Mouse (Mus musculus) heart, embryonic 14.5 days (tissue): ENCODE results near the gene Rab42. TPM values are rescaled to one million over a fixed set of nuclear protein-coding genes. Genes with fewer than 3 reads are reported as not detected.

Experiments used
- ATAC-seq: fragments of 200-750 bp; cut with Nextera tagmentation; 2 replicates; pipeline ENCODE4 v1.8.0; 2017; ENCODE audit warnings: low read depth, moderate TSS enrichment; ENCODE audit not compliant: insufficient number of reproducible peaks, insufficient read depth, low FRiP score
- H3K27ac ChIP-seq, 2 experiments: fragments of 200-500 bp in 1 of 2; fragments of 300-500 bp in 1 of 2; sonication (generic) in 1 of 2; replicated peaks in 1 of 2; 2 replicates each; pipeline ENCODE4 v1.5.1; 2012 to 2014; ENCODE audit warnings: low read depth in 2 of 2, low read length in 2 of 2, control low read depth in 1 of 2, mild to moderate bottlenecking in 1 of 2, mixed read lengths in 1 of 2; ENCODE audit not compliant: control insufficient read depth in 1 of 2, insufficient read depth in 1 of 2
- H3K27me3 ChIP-seq: fragments of 300-500 bp; sonication (generic); 2 replicates; pipeline ENCODE4 v1.6.1; 2014; ENCODE audit warnings: mild to moderate bottlenecking, low read length, control low read depth; ENCODE audit not compliant: control insufficient read depth, insufficient read depth
- H3K36me3 ChIP-seq: fragments of 300-500 bp; sonication (generic); 2 replicates; pipeline ENCODE4 v1.6.1; 2014; ENCODE audit warnings: mild to moderate bottlenecking, control low read depth, low read length, mixed read lengths; ENCODE audit not compliant: control insufficient read depth, insufficient read depth
- H3K4me1 ChIP-seq, 2 experiments: fragments of 200-500 bp in 1 of 2; fragments of 300-500 bp in 1 of 2; sonication (generic) in 1 of 2; 2 replicates each; pipeline ENCODE4 v1.6.1; 2012 to 2014; ENCODE audit warnings: low read length in 2 of 2, control low read depth in 1 of 2, mixed read lengths in 1 of 2; ENCODE audit not compliant: control insufficient read depth in 2 of 2, insufficient read depth in 2 of 2
- H3K4me2 ChIP-seq: fragments of 300-500 bp; sonication (generic); 2 replicates; pipeline ENCODE4 v1.6.1; 2014; ENCODE audit warnings: mild to moderate bottlenecking, low read length
- H3K4me3 ChIP-seq, 2 experiments: fragments of 200-500 bp in 1 of 2; fragments of 300-500 bp in 1 of 2; sonication (generic) in 1 of 2; 2 replicates each; pipeline ENCODE4 v1.5.1; 2012 to 2014; ENCODE audit warnings: low read length in 2 of 2, mild to moderate bottlenecking in 2 of 2, control low read depth in 1 of 2, low read depth in 1 of 2, moderate library complexity in 1 of 2; ENCODE audit not compliant: control insufficient read depth in 1 of 2, insufficient read depth in 1 of 2
- H3K9ac ChIP-seq: fragments of 300-500 bp; sonication (generic); 2 replicates; pipeline ENCODE4 v1.6.1; 2014; ENCODE audit warnings: mild to moderate bottlenecking, low read length
- H3K9me3 ChIP-seq: fragments of 300-500 bp; sonication (generic); 2 replicates; pipeline ENCODE4 v1.6.1; 2016; ENCODE audit warnings: low read length, control low read depth; ENCODE audit not compliant: control insufficient read depth
- WGBS: fragments of 180-500 bp; shearing (Covaris S2); extraction: QIAGEN DNeasy Blood & Tissue Kit; methylation state at CpG from one replicate; pipeline ENCODE4 v1.1.7; 2014; 5-methylcytosine and 5-hydroxymethylcytosine counted together
- polyA plus RNA-seq: library from polyadenylated mRNA; unstranded; fragments of >200 nt; fragmentation: Nextera tagmentation; extraction: Ambion mirVana; gene quantifications from 2 replicates; pipeline ENCODE4 v1.2.1, GENCODE M21; 2014

Rab42 gene
- polyA plus RNA-seq, 1 experiment from 2014 or later, result 1.2 TPM

GRCm38 (mm10) chr4:132259248-132259647 lies 43.9 kb downstream of the Rab42 start:
- Histone ChIP-seq H3K4me3 (no peak overlapping the region), H3K9me3 (no peaks in the 10 kb centered on the region), H3K4me2 (peak overlapping the region; percentile 96), H3K36me3 (no peaks in the 10 kb centered on the region), H3K27ac (peak overlapping the region; percentile 9 to 98), H3K4me1 (peaks cover 2 to 20% of the 10 kb centered on the region in 2 experiments; a peak in 3 of 4 replicates), H3K9ac (peak overlapping the region; percentile 97), H3K27me3 (no peaks in the 10 kb centered on the region)
- WGBS, result 36% methylated on average over 4 of the region's 4 CpGs
- no peak for ATAC-seq

GRCm38 (mm10) chr4:132256384-132256783 lies 46.8 kb downstream of the Rab42 start:
- Histone ChIP-seq H3K36me3 (peaks cover 3% of the 10 kb centered on the region; the same call in 1 of the 2 replicates), H3K27me3 (no peaks in the 10 kb centered on the region), H3K4me3 (no peak overlapping the region), H3K27ac (peak overlapping the region in 1 of 2 experiments; percentile 25; a peak in 1 of 4 replicates), H3K4me1 (peaks cover 5 to 22% of the 10 kb centered on the region in 2 experiments), H3K9me3 (no peaks in the 10 kb centered on the region), H3K4me2 (no peak overlapping the region), H3K9ac (no peak overlapping the region)
- WGBS, result 73% methylated on average over 3 of the region's 3 CpGs
- ATAC-seq, result no peak

GRCm38 (mm10) chr4:132254986-132255385 lies 48.2 kb downstream of the Rab42 start:
- no peak overlapping the region for H3K27ac ChIP-seq
- H3K36me3 ChIP-seq, result peaks cover 17% of the 10 kb centered on the region
- no peak overlapping the region for H3K4me3 ChIP-seq
- WGBS, result 81% methylated on average over 3 of the region's 3 CpGs
- ATAC-seq, result no peak
- H3K9ac ChIP-seq, result no peak overlapping the region
- no peaks in the 10 kb centered on the region for H3K27me3 ChIP-seq
- peaks cover 5 to 21% of the 10 kb centered on the region in 2 experiments for H3K4me1 ChIP-seq
- no peak overlapping the region for H3K4me2 ChIP-seq
- H3K9me3 ChIP-seq, result no peaks in the 10 kb centered on the region

GRCm38 (mm10) chr4:132253622-132254021 lies 49.6 kb downstream of the Rab42 start:
- H3K27me3 ChIP-seq, result no peaks in the 10 kb centered on the region
- H3K36me3 ChIP-seq, result peaks cover 30% of the 10 kb centered on the region
- H3K9me3 ChIP-seq, result no peaks in the 10 kb centered on the region
- H3K27ac ChIP-seq, result peak overlapping the region; percentile 10 to 52; a peak in 2 of 4 replicates
- H3K4me1 ChIP-seq, result peaks cover 5 to 11% of the 10 kb centered on the region in 2 experiments
- no peak for ATAC-seq
- no peak overlapping the region for H3K4me2 ChIP-seq
- peak overlapping the region; percentile 10; the same call in 1 of the 2 replicates for H3K9ac ChIP-seq
- H3K4me3 ChIP-seq, result no peak overlapping the region
- WGBS, result 32% methylated on average over 2 of the region's 2 CpGs

GRCm38 (mm10) chr4:132253128-132253527 lies 50.1 kb downstream of the Rab42 start:
- H3K27me3 ChIP-seq, result no peaks in the 10 kb centered on the region
- H3K9ac ChIP-seq, result no peak overlapping the region
- peaks cover 5 to 8% of the 10 kb centered on the region in 2 experiments for H3K4me1 ChIP-seq
- peak overlapping the region in 1 of 2 experiments; percentile 52; a peak in 2 of 4 replicates for H3K27ac ChIP-seq
- H3K9me3 ChIP-seq, result no peaks in the 10 kb centered on the region
- H3K36me3 ChIP-seq, result peaks cover 35% of the 10 kb centered on the region
- no peak overlapping the region for H3K4me3 ChIP-seq
- WGBS, result 80% methylated on average over 8 of the region's 8 CpGs
- ATAC-seq, result no peak
- no peak overlapping the region for H3K4me2 ChIP-seq

Other genes starting within 250 kb of the Rab42 start
- 0.20 TPM in 2 replicates for gene Gm10300, start 228.7 kb downstream of the Rab42 start, polyA plus RNA-seq
- gene Epb41, start 228.1 kb downstream of the Rab42 start, polyA plus RNA-seq, result 45.7 and 59.0 TPM in 2 replicates
- gene Oprd1, start 158.9 kb downstream of the Rab42 start, polyA plus RNA-seq, result 0.50 and 0.69 TPM in 2 replicates
- 66.3 and 70.9 TPM in 2 replicates for gene Ythdf2, start 91.1 kb downstream of the Rab42 start, polyA plus RNA-seq
- 25.8 and 27.5 TPM in 2 replicates for gene Gmeb1, start 41.8 kb downstream of the Rab42 start, polyA plus RNA-seq
- 29.4 and 30.9 TPM in 2 replicates for gene Taf12, start 29.0 kb downstream of the Rab42 start, polyA plus RNA-seq
- 74.0 and 80.6 TPM in 2 replicates for gene Trnau1ap, start 26.2 kb upstream of the Rab42 start, polyA plus RNA-seq
- gene Rcc1, start 50.2 kb upstream of the Rab42 start, polyA plus RNA-seq, result 18.9 and 21.1 TPM in 2 replicates
- gene Phactr4, start 119.1 kb upstream of the Rab42 start, polyA plus RNA-seq, result 19.3 and 20.2 TPM in 2 replicates
- 12.1 and 13.0 TPM in 2 replicates for gene Med18, start 160.5 kb upstream of the Rab42 start, polyA plus RNA-seq
- 3.8 and 4.4 TPM in 2 replicates for gene Sesn2, start 207.1 kb upstream of the Rab42 start, polyA plus RNA-seq
- 1,706 and 1,766 TPM in 2 replicates for gene Atpif1, start 230.3 kb upstream of the Rab42 start, polyA plus RNA-seq
- 112 and 117 TPM in 2 replicates for gene Dnajc8, start 232.2 kb upstream of the Rab42 start, polyA plus RNA-seq